Mouse (Mus musculus) hindbrain, embryonic 16.5 days (tissue): ENCODE results near the gene Tmem203. TPM values are rescaled to one million over a fixed set of nuclear protein-coding genes. Genes with fewer than 3 reads are reported as not detected.
"Not testable (repeated sequence)": the region's sequence is repeated elsewhere in the genome, so short reads cannot be mapped to it uniquely, and the experiment has no call there.

ENCODE experiments used
- ATAC-seq: fragments of 200-750 bp; cut with Nextera tagmentation; 2 replicates; pipeline ENCODE4 v1.8.0; 2017; ENCODE audit warnings: moderate TSS enrichment, moderate library complexity
- H3K27ac ChIP-seq: fragments of 300-500 bp; sonication (generic); 2 replicates; pipeline ENCODE4 v1.5.1; 2014; ENCODE audit warnings: low read depth, mild to moderate bottlenecking, control low read depth, low read length, moderate library complexity
- H3K27me3 ChIP-seq: fragments of 300-500 bp; sonication (generic); replicated peaks from 2 replicates; pipeline ENCODE4 v1.6.1; 2014; ENCODE audit warnings: low read length; ENCODE audit not compliant: control insufficient read depth, insufficient read depth
- H3K36me3 ChIP-seq: fragments of 300-500 bp; sonication (generic); 2 replicates; pipeline ENCODE4 v1.6.1; 2014; ENCODE audit warnings: mild to moderate bottlenecking, low read length, moderate library complexity, mixed read lengths; ENCODE audit not compliant: control insufficient read depth, insufficient read depth
- H3K4me1 ChIP-seq: fragments of 300-500 bp; sonication (generic); 2 replicates; pipeline ENCODE4 v1.6.1; 2014; ENCODE audit warnings: low read depth, low read length; ENCODE audit not compliant: control insufficient read depth, insufficient read depth
- H3K4me2 ChIP-seq: fragments of 300-500 bp; sonication (generic); 2 replicates; pipeline ENCODE4 v1.6.1; 2014; ENCODE audit warnings: mild to moderate bottlenecking, low read length, control low read depth, moderate library complexity
- H3K4me3 ChIP-seq: fragments of 300-500 bp; sonication (generic); 2 replicates; pipeline ENCODE4 v1.5.1; 2014; ENCODE audit warnings: mild to moderate bottlenecking, low read length, control low read depth, moderate library complexity
- H3K9ac ChIP-seq: fragments of 300-500 bp; sonication (generic); 2 replicates; pipeline ENCODE4 v1.6.1; 2014; ENCODE audit warnings: low read depth, mild to moderate bottlenecking, control low read depth, low read length, moderate library complexity
- H3K9me3 ChIP-seq: fragments of 300-500 bp; sonication (generic); 2 replicates; pipeline ENCODE4 v1.6.1; 2014; ENCODE audit warnings: mild to moderate bottlenecking, low read length, moderate library complexity; ENCODE audit not compliant: control insufficient read depth
- WGBS: fragments of 180-500 bp; shearing (Covaris S2); extraction: QIAGEN DNeasy Blood & Tissue Kit; methylation state at CpG from one replicate; pipeline ENCODE4 v1.1.7; 2014; 5-methylcytosine and 5-hydroxymethylcytosine counted together
- polyA plus RNA-seq: library from polyadenylated mRNA; unstranded; fragments of >200 nt; fragmentation: Nextera tagmentation; extraction: Ambion mirVana; gene quantifications from 2 replicates; pipeline ENCODE4 v1.2.1, GENCODE M21; 2015

The Tmem203 gene
- polyA plus RNA-seq, 1 experiment from 2014 or later: 16.6 TPM

- not testable (repeated sequence) for ATAC-seq, H3K27me3 ChIP-seq, H3K36me3 ChIP-seq, H3K9me3 ChIP-seq, H3K9ac ChIP-seq, H3K27ac ChIP-seq
- Histone ChIP-seq H3K4me1 (peaks cover 19% of the 10 kb centered on the region), H3K4me2 (peak overlapping the region; percentile 96), H3K4me3 (peak overlapping the region; percentile 99)
- 56% methylated on average over 11 of the region's 12 CpGs for WGBS
Measured at GRCm38 (mm10) chr2:25256443-25257109, 1.3 kb downstream of the Tmem203 start.

- not testable (repeated sequence) for H3K27ac ChIP-seq, H3K36me3 ChIP-seq, H3K4me2 ChIP-seq, ATAC-seq, H3K9me3 ChIP-seq, H3K9ac ChIP-seq, H3K4me3 ChIP-seq, H3K27me3 ChIP-seq
- WGBS: 91% methylated on average over 5 of the region's 5 CpGs
- H3K4me1 ChIP-seq: peaks cover 19% of the 10 kb centered on the region
Measured at GRCm38 (mm10) chr2:25257250-25257649, 2.0 kb downstream of the Tmem203 start.

GRCm38 (mm10) chr2:25258887-25259286 lies 3.6 kb downstream of the Tmem203 start:
- Histone ChIP-seq H3K9me3 (no peaks in the 10 kb centered on the region), H3K9ac (no peak overlapping the region), H3K4me2 (no peak overlapping the region), H3K4me3 (no peak overlapping the region), H3K36me3 (no peaks in the 10 kb centered on the region), H3K27me3 (no peaks in the 10 kb centered on the region), H3K4me1 (peaks cover 27% of the 10 kb centered on the region), H3K27ac (no peak overlapping the region)
- no peak for ATAC-seq
- 44% methylated on average over 2 of the region's 2 CpGs for WGBS

- Histone ChIP-seq H3K4me3 (peak overlapping the region; percentile 83), H3K27ac (peak overlapping the region; percentile 62), H3K36me3 (no peaks in the 10 kb centered on the region), H3K4me2 (peak overlapping the region; percentile 99), H3K9me3 (no peaks in the 10 kb centered on the region), H3K27me3 (no peaks in the 10 kb centered on the region; the same call in 1 of the 2 replicates), H3K9ac (peak overlapping the region; percentile 46; the same call in 1 of the 2 replicates), H3K4me1 (peaks cover 41% of the 10 kb centered on the region)
- WGBS: 43% methylated on average over 10 of the region's 12 CpGs
- ATAC-seq: no peak
Measured at GRCm38 (mm10) chr2:25261870-25262269, 6.6 kb downstream of the Tmem203 start.

GRCm38 (mm10) chr2:25262291-25262767 lies 7.1 kb downstream of the Tmem203 start, which contains the start of gene Tprn:
Tprn (plus strand) TSS chr2:25262618.
- Histone ChIP-seq H3K4me3 (peak within 1 kb of the TSS; percentile 83), H3K36me3 (no peaks in the 10 kb centered on the region), H3K9me3 (no peaks in the 10 kb centered on the region), H3K4me1 (peaks cover 43% of the 10 kb centered on the region), H3K27me3 (no peaks in the 10 kb centered on the region; the same call in 1 of the 2 replicates), H3K9ac (peak within 1 kb of the TSS; percentile 83), H3K27ac (peak within 1 kb of the TSS; percentile 85), H3K4me2 (peak within 1 kb of the TSS; percentile 99)
- peak; percentile 98 for ATAC-seq
- WGBS: under 1% methylated on average over 32 of the region's 39 CpGs

GRCm38 (mm10) chr2:25262795-25263622 lies 7.8 kb downstream of the Tmem203 start:
- no peak; the same call in 1 of the 2 replicates for ATAC-seq
- Histone ChIP-seq H3K4me3 (peak overlapping the region; percentile 83), H3K27me3 (no peaks in the 10 kb centered on the region; the same call in 1 of the 2 replicates), H3K36me3 (no peaks in the 10 kb centered on the region), H3K27ac (peak overlapping the region; percentile 85), H3K4me1 (peaks cover 45% of the 10 kb centered on the region), H3K9ac (peak overlapping the region; percentile 83), H3K9me3 (no peaks in the 10 kb centered on the region), H3K4me2 (peak overlapping the region; percentile 99)
- WGBS: under 1% methylated on average over 82 of the region's 82 CpGs

- peak overlapping the region; percentile 83 for H3K9ac ChIP-seq
- H3K27ac ChIP-seq: no peak overlapping the region; the same call in 1 of the 2 replicates
- peaks cover 45% of the 10 kb centered on the region for H3K4me1 ChIP-seq
- peak overlapping the region; percentile 83 for H3K4me3 ChIP-seq
- H3K4me2 ChIP-seq: peak overlapping the region; percentile 99
- no peaks in the 10 kb centered on the region for H3K9me3 ChIP-seq
- ATAC-seq: no peak
- 21% methylated on average over 12 of the region's 12 CpGs for WGBS
- no peaks in the 10 kb centered on the region; the same call in 1 of the 2 replicates for H3K27me3 ChIP-seq
- H3K36me3 ChIP-seq: no peaks in the 10 kb centered on the region
Measured at GRCm38 (mm10) chr2:25263623-25264285, 8.5 kb downstream of the Tmem203 start.

- no peak for ATAC-seq
- no peaks in the 10 kb centered on the region for H3K9me3 ChIP-seq
- H3K27me3 ChIP-seq: no peaks in the 10 kb centered on the region; the same call in 1 of the 2 replicates
- H3K27ac ChIP-seq: no peak overlapping the region
- WGBS: 86% methylated on average over 5 of the region's 5 CpGs
- H3K36me3 ChIP-seq: no peaks in the 10 kb centered on the region; the same call in 1 of the 2 replicates
- peaks cover 45% of the 10 kb centered on the region for H3K4me1 ChIP-seq
- H3K4me3 ChIP-seq: peak overlapping the region; percentile 83
- H3K9ac ChIP-seq: peak overlapping the region; percentile 83
- peak overlapping the region; percentile 99 for H3K4me2 ChIP-seq
Measured at GRCm38 (mm10) chr2:25264286-25264660, 9.0 kb downstream of the Tmem203 start.
